In genomic region chr10:19009186-19009672, GRCm38 (mm10) we compare ENCODE assay signal across 8 mouse cellular contexts. TPM values are rescaled to one million over a fixed set of nuclear protein-coding genes. Genes with fewer than 3 reads are reported as not detected.
DNase-seq lines count a peak whose midpoint lies in the region; ATAC-seq and TF ChIP-seq lines count a peak whose summit lies in the region.

No protein-coding gene starts in this region.

- H3K4me3 ChIP-seq in liver, adult 2 months (ENCODE audit: insufficient read depth, low read depth, low read length), result no peak overlapping the region
- no peak overlapping the region for H3K4me3 ChIP-seq in liver, embryonic 12.5 days
- no peak overlapping the region for H3K4me3 ChIP-seq in small intestine, adult 2 months (ENCODE audit: low read depth, low read length)
- H3K4me3 ChIP-seq in hindbrain, embryonic 14.5 days (replicated peaks; ENCODE audit: low read length), result no peak overlapping the region
- H3K4me3 ChIP-seq in forebrain, embryonic 10.5 days, result no peak overlapping the region
- H3K4me3 ChIP-seq in midbrain, embryonic 13.5 days (replicated peaks), result no peak overlapping the region

- H3K79me2 ChIP-seq in liver, adult 2 months (ENCODE audit: control insufficient read depth, insufficient read depth, low read length), result peaks cover 6% of the 10 kb centered on the region; the same call in 1 of the 2 replicates

- 5% methylated on average over 8 of the region's 8 CpGs for WGBS in liver, adult 2 months
- WGBS in liver, embryonic 12.5 days (ENCODE audit: insufficient replicate concordance), result 62% methylated on average over 8 of the region's 8 CpGs
- WGBS in large intestine, adult 2 months, result 3% methylated on average over 8 of the region's 8 CpGs
- WGBS in small intestine, adult 2 months, result 6% methylated on average over 8 of the region's 8 CpGs
- 72% methylated on average over 8 of the region's 8 CpGs for WGBS in hindbrain, embryonic 14.5 days
- 84% methylated on average over 8 of the region's 8 CpGs for WGBS in forebrain, embryonic 10.5 days
- WGBS in midbrain, embryonic 13.5 days, result 75% methylated on average over 8 of the region's 8 CpGs

- H3K9me3 ChIP-seq in liver, embryonic 12.5 days (replicated peaks), result no peaks in the 10 kb centered on the region
- no peaks in the 10 kb centered on the region for H3K9me3 ChIP-seq in hindbrain, embryonic 14.5 days (ENCODE audit: control insufficient read depth, low read length)
- H3K9me3 ChIP-seq in forebrain, embryonic 10.5 days, result no peaks in the 10 kb centered on the region
- H3K9me3 ChIP-seq in midbrain, embryonic 13.5 days, result no peaks in the 10 kb centered on the region

- no peaks in the 10 kb centered on the region for H3K27me3 ChIP-seq in liver, adult 2 months (ENCODE audit: control insufficient read depth, insufficient read depth, low read length)
- no peaks in the 10 kb centered on the region; the same call in 1 of the 2 replicates for H3K27me3 ChIP-seq in liver, embryonic 12.5 days (replicated peaks)
- H3K27me3 ChIP-seq in small intestine, adult 2 months (ENCODE audit: control insufficient read depth, insufficient read depth, low read length), result no peaks in the 10 kb centered on the region
- no peaks in the 10 kb centered on the region for H3K27me3 ChIP-seq in hindbrain, embryonic 14.5 days (ENCODE audit: control insufficient read depth, insufficient read depth, low read length)
- H3K27me3 ChIP-seq in forebrain, embryonic 10.5 days (ENCODE audit: poor library complexity, severe bottlenecking), result peaks cover 13% of the 10 kb centered on the region
- H3K27me3 ChIP-seq in midbrain, embryonic 13.5 days, result no peaks in the 10 kb centered on the region

- no peak overlapping the region for H3K4me2 ChIP-seq in liver, embryonic 12.5 days
- no peak overlapping the region for H3K4me2 ChIP-seq in hindbrain, embryonic 14.5 days (replicated peaks)
- H3K4me2 ChIP-seq in midbrain, embryonic 13.5 days (replicated peaks), result no peak overlapping the region

- intact Hi-C loops in gastrocnemius, postnatal 14 days (cut with DNase I; ENCODE audit: low total_unique reads), result no loop called here

- no peak for TF ChIP-seq CTCF in liver, adult 2 months (IDR thresholded peaks at IDR 0.05; ENCODE audit: low read depth, low read length)
- no peak for TF ChIP-seq CTCF in small intestine, adult 2 months (IDR thresholded peaks at IDR 0.05; ENCODE audit: extremely low read depth, insufficient read length, insufficient replicate concordance, low read depth, low read length)

- ATAC-seq in liver, embryonic 12.5 days, result no peak
- no peak for ATAC-seq in hindbrain, embryonic 14.5 days (ENCODE audit: low FRiP score)
- no peak for ATAC-seq in midbrain, embryonic 13.5 days

- TF ChIP-seq POLR2A in liver, adult 2 months (IDR thresholded peaks at IDR 0.05; ENCODE audit: extremely low read depth, insufficient read depth, low read length), result no peak
- no peak for TF ChIP-seq POLR2A in small intestine, adult 2 months (IDR thresholded peaks at IDR 0.05; ENCODE audit: low read depth, low read length)

- peak; percentile 97 for DNase-seq in liver, adult 2 months (ENCODE audit: extremely low read depth, low read depth, low spot score)
- DNase-seq in gastrocnemius, postnatal 14 days, result peak; percentile 27
- peak; percentile 72 for DNase-seq in large intestine, adult 2 months (ENCODE audit: low read depth, low spot score)
- no peak for DNase-seq in hindbrain, embryonic 14.5 days (ENCODE audit: low spot score)
- no peak for DNase-seq in forebrain, embryonic 10.5 days (ENCODE audit: extremely low spot score, low spot score)

- H3K36me3 ChIP-seq in liver, adult 2 months (ENCODE audit: control insufficient read depth, insufficient read depth, low read length), result peaks cover 22% of the 10 kb centered on the region
- peaks cover 13% of the 10 kb centered on the region; the same call in 1 of the 2 replicates for H3K36me3 ChIP-seq in liver, embryonic 12.5 days
- peaks cover 49% of the 10 kb centered on the region for H3K36me3 ChIP-seq in small intestine, adult 2 months (ENCODE audit: control insufficient read depth, insufficient read depth, low read length)
- peaks cover 13% of the 10 kb centered on the region; the same call in 1 of the 2 replicates for H3K36me3 ChIP-seq in hindbrain, embryonic 14.5 days (replicated peaks; ENCODE audit: control insufficient read depth, insufficient read depth)
- H3K36me3 ChIP-seq in forebrain, embryonic 10.5 days (replicated peaks), result peaks cover 18% of the 10 kb centered on the region
- peaks cover 11% of the 10 kb centered on the region for H3K36me3 ChIP-seq in midbrain, embryonic 13.5 days

- peak overlapping the region; percentile 44; the same call in 1 of the 2 replicates for H3K27ac ChIP-seq in liver, adult 2 months (replicated peaks; ENCODE audit: insufficient read depth, low read depth, low read length)
- no peak overlapping the region for H3K27ac ChIP-seq in liver, embryonic 12.5 days
- H3K27ac ChIP-seq in small intestine, adult 2 months (ENCODE audit: insufficient read depth, low read depth, low read length), result peak overlapping the region; percentile 95
- no peak overlapping the region for H3K27ac ChIP-seq in hindbrain, embryonic 14.5 days
- H3K27ac ChIP-seq in forebrain, embryonic 10.5 days, result no peak overlapping the region
- H3K27ac ChIP-seq in midbrain, embryonic 13.5 days, result no peak overlapping the region

- peaks cover 9% of the 10 kb centered on the region for H3K4me1 ChIP-seq in liver, adult 2 months (ENCODE audit: control insufficient read depth, insufficient read depth, low read length)
- H3K4me1 ChIP-seq in liver, embryonic 12.5 days, result peaks cover 7% of the 10 kb centered on the region
- H3K4me1 ChIP-seq in small intestine, adult 2 months (ENCODE audit: control insufficient read depth, insufficient read depth, insufficient read length, low read length), result peaks cover 19% of the 10 kb centered on the region
- H3K4me1 ChIP-seq in hindbrain, embryonic 14.5 days (replicated peaks; ENCODE audit: control insufficient read depth, insufficient read depth, low read length), result peaks cover 4% of the 10 kb centered on the region; the same call in 1 of the 2 replicates
- peaks cover 5% of the 10 kb centered on the region for H3K4me1 ChIP-seq in forebrain, embryonic 10.5 days
- peaks cover 4% of the 10 kb centered on the region for H3K4me1 ChIP-seq in midbrain, embryonic 13.5 days (replicated peaks)

- H3K9ac ChIP-seq in liver, adult 2 months (ENCODE audit: low read depth, low read length), result no peak overlapping the region
- no peak overlapping the region for H3K9ac ChIP-seq in liver, embryonic 12.5 days
- no peak overlapping the region for H3K9ac ChIP-seq in hindbrain, embryonic 14.5 days
- H3K9ac ChIP-seq in midbrain, embryonic 13.5 days (replicated peaks), result no peak overlapping the region

RNA-seq across cellular contexts. Expression of gene Tnfaip3, which starts 6.2 kb away (rescaled TPM):
- 2.5 and 3.0 TPM in 2 replicates for total RNA-seq in liver, adult 2 months (2014; rRNA removed)
- polyA plus RNA-seq in liver, adult 2 months (2012; rRNA removed), result 0.59 and 0.70 TPM in 2 replicates
- 0.80 and 1.2 TPM in 2 replicates for polyA plus RNA-seq in liver, embryonic 12.5 days (2016; fragmentation: Nextera tagmentation; extraction: Ambion mirVana)
- total RNA-seq in gastrocnemius, postnatal 14 days (2021), result 1 to 10 TPM; 2.3 to 5.0 TPM
- polyA plus RNA-seq in large intestine, adult 2 months (2012; rRNA removed), result 9.9 and 17.4 TPM in 2 replicates
- 4.1 and 7.4 TPM in 2 replicates for polyA plus RNA-seq in small intestine, adult 2 months (2012; rRNA removed)
- 2.9 and 3.0 TPM in 2 replicates for polyA plus RNA-seq in hindbrain, embryonic 14.5 days (2014; fragmentation: Nextera tagmentation; extraction: Ambion mirVana)
- 1.00 and 1.1 TPM in 2 replicates for polyA plus RNA-seq in forebrain, embryonic 10.5 days (2016; fragmentation: Nextera tagmentation; extraction: Ambion mirVana)
- 1.5 TPM in 2 replicates for polyA plus RNA-seq in midbrain, embryonic 13.5 days (2015; fragmentation: Nextera tagmentation; extraction: Ambion mirVana)

Comparison
In these comparisons a context has a peak if more than half of its experiments do, and no peak if none do; other contexts are left out.
1. H3K27ac ChIP-seq: peak in liver, adult 2 months (single experiment) and small intestine, adult 2 months (single experiment); none in liver, embryonic 12.5 days (single experiment), hindbrain, embryonic 14.5 days (single experiment), forebrain, embryonic 10.5 days (single experiment) and midbrain, embryonic 13.5 days (single experiment).
2. DNase-seq: peak in liver, adult 2 months (single experiment), gastrocnemius, postnatal 14 days (single experiment) and large intestine, adult 2 months (single experiment); none in hindbrain, embryonic 14.5 days (single experiment) and forebrain, embryonic 10.5 days (single experiment).